Mouse (Mus musculus) hindbrain, embryonic 11.5 days (tissue): ENCODE measurements around the gene Plxna3. TPM values are rescaled to one million over a fixed set of nuclear protein-coding genes. Genes with fewer than 3 reads are reported as not detected.
"Not testable (repeated sequence)": the region's sequence is repeated elsewhere in the genome, so short reads cannot be mapped to it uniquely, and the experiment has no call there.

ENCODE experiments used
- ATAC-seq: fragments of 200-750 bp; cut with Nextera tagmentation; 2 replicates; pipeline ENCODE4 v1.8.0; 2017; ENCODE audit warnings: mild to moderate bottlenecking, moderate TSS enrichment, moderate library complexity; ENCODE audit not compliant: low FRiP score
- DNase-seq: peaks from one replicate; pipeline ENCODE4 v3.0.0-alpha.2; 2015; ENCODE audit warnings: low spot score
- H3K27ac ChIP-seq: fragments of 300-500 bp; sonication (generic); 2 replicates; pipeline ENCODE4 v1.5.1; 2014; ENCODE audit warnings: mild to moderate bottlenecking, low read depth, low read length
- H3K27me3 ChIP-seq: fragments of 300-500 bp; sonication (generic); 2 replicates; pipeline ENCODE4 v1.6.1; 2014; ENCODE audit warnings: mild to moderate bottlenecking, low read length, moderate library complexity, mixed read lengths; ENCODE audit not compliant: control insufficient read depth, insufficient read depth
- H3K36me3 ChIP-seq: fragments of 300-500 bp; sonication (generic); 2 replicates; pipeline ENCODE4 v1.6.1; 2014; ENCODE audit warnings: mild to moderate bottlenecking, low read length, moderate library complexity, mixed read lengths; ENCODE audit not compliant: control insufficient read depth, insufficient read depth
- H3K4me1 ChIP-seq: fragments of 300-500 bp; sonication (generic); replicated peaks from 2 replicates; pipeline ENCODE4 v1.6.1; 2014; ENCODE audit warnings: low read length, mixed read lengths; ENCODE audit not compliant: control insufficient read depth, insufficient read depth
- H3K4me2 ChIP-seq: fragments of 300-500 bp; sonication (generic); replicated peaks from 2 replicates; pipeline ENCODE4 v1.6.1; 2014; ENCODE audit warnings: mild to moderate bottlenecking, low read depth, low read length
- H3K4me3 ChIP-seq: fragments of 300-500 bp; sonication (generic); 2 replicates; pipeline ENCODE4 v1.5.1; 2014; ENCODE audit warnings: low read depth, low read length
- H3K9ac ChIP-seq: fragments of 300-500 bp; sonication (generic); 2 replicates; pipeline ENCODE4 v1.6.1; 2014; ENCODE audit warnings: low read depth, low read length
- H3K9me3 ChIP-seq: fragments of 300-500 bp; sonication (generic); 2 replicates; pipeline ENCODE4 v1.6.1; 2016; ENCODE audit warnings: low read length; ENCODE audit not compliant: control insufficient read depth
- WGBS: fragments of 180-500 bp; shearing (Covaris S2); extraction: QIAGEN DNeasy Blood & Tissue Kit; methylation state at CpG from one replicate; pipeline ENCODE4 v1.1.7; 2014; 5-methylcytosine and 5-hydroxymethylcytosine counted together
- polyA plus RNA-seq: library from polyadenylated mRNA; unstranded; fragments of >200 nt; fragmentation: Nextera tagmentation; extraction: Ambion mirVana; gene quantifications from 2 replicates; pipeline ENCODE4 v1.2.1, GENCODE M21; 2014

The Plxna3 gene
- polyA plus RNA-seq, 1 experiment from 2014 or later, result 22.3 TPM

DNA sequence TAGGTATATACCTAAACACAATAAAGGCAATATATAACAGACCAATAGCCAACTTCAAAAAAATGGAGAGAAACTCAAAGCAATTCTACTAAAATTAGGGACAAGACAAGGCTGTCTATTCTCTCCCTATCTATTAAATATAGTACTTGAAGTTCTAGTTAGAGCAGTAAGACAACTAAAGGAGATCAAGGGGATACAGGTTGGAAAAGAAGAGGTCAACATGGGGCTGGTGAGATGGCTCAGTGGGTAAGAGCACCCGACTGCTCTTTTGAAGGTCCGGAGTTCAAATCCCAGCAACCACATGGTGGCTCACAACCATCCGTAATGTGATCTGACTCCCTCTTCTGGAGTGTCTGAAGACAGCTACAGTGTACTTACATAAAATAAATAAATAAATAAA is 28.2 kb downstream of the Plxna3 start:
- DNase-seq, H3K9me3 ChIP-seq, H3K4me3 ChIP-seq, ATAC-seq, H3K36me3 ChIP-seq, H3K9ac ChIP-seq, H3K27me3 ChIP-seq, H3K4me1 ChIP-seq, H3K4me2 ChIP-seq, H3K27ac ChIP-seq: not testable (repeated sequence)
- 97% methylated on average over 3 of the region's 3 CpGs for WGBS

DNA sequence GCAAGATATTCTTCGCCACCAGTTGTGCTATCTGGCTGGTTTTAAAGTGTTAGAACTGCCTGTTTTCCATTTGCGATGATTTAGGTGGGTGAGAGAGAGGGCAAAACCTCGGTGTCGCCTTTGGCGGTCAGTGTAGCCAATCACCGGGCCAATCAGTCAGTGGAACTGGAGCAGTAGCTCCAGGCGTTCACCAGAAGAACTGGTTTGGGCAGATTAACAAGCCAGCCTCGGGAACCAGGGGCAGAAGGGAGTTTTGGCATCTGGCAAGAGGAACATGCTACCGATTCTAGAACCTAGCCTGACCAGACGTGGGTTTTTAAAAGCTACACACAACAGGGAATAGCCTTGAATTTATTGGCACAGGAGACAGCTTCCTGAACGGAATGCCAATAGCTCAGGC is 30.3 kb downstream of the Plxna3 start:
- no peaks in the 10 kb centered on the region for H3K27me3 ChIP-seq
- H3K9ac ChIP-seq, result no peak overlapping the region
- no peaks in the 10 kb centered on the region for H3K9me3 ChIP-seq
- H3K27ac ChIP-seq, result no peak overlapping the region
- DNase-seq (no peak), ATAC-seq (no peak)
- H3K4me2 ChIP-seq, result no peak overlapping the region
- WGBS, result 52% methylated on average over 11 of the region's 11 CpGs
- H3K4me1 ChIP-seq, result no peaks in the 10 kb centered on the region
- H3K4me3 ChIP-seq, result no peak overlapping the region
- H3K36me3 ChIP-seq, result no peaks in the 10 kb centered on the region

DNA sequence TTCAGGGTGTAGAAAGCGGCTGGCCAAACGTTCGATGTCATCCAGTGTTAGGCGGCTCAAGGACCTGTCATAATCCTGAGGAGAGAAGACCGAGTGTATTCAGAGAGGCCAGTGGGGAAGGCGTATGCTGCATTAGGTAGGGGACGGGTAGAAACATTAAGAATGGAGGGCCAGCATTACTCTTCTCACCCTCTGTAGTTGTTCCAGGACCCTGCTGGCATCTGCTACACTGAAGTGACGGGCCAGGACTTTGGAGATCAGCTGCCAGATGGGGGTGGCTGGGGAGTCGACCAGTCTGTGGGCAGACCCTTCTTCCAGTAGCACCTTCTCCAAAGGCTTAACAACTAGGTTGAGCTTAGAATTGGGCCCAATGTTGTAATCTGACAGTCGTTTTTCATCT is 38.6 kb downstream of the Plxna3 start:
- no peak for DNase-seq
- H3K4me1 ChIP-seq, result 0 out of 2 replicates have a peak, but pooled peaks cover 2% of the 10 kb centered on the region
- H3K9ac ChIP-seq, result peak overlapping the region; percentile 77
- 75% methylated on average over 10 of the region's 10 CpGs for WGBS
- H3K27ac ChIP-seq, result no peak overlapping the region
- no peaks in the 10 kb centered on the region for H3K27me3 ChIP-seq
- H3K4me2 ChIP-seq, result peak overlapping the region; percentile 53
- no peaks in the 10 kb centered on the region for H3K36me3 ChIP-seq
- H3K9me3 ChIP-seq, result no peaks in the 10 kb centered on the region
- no peak for ATAC-seq
- peak overlapping the region; percentile 56 for H3K4me3 ChIP-seq

DNA sequence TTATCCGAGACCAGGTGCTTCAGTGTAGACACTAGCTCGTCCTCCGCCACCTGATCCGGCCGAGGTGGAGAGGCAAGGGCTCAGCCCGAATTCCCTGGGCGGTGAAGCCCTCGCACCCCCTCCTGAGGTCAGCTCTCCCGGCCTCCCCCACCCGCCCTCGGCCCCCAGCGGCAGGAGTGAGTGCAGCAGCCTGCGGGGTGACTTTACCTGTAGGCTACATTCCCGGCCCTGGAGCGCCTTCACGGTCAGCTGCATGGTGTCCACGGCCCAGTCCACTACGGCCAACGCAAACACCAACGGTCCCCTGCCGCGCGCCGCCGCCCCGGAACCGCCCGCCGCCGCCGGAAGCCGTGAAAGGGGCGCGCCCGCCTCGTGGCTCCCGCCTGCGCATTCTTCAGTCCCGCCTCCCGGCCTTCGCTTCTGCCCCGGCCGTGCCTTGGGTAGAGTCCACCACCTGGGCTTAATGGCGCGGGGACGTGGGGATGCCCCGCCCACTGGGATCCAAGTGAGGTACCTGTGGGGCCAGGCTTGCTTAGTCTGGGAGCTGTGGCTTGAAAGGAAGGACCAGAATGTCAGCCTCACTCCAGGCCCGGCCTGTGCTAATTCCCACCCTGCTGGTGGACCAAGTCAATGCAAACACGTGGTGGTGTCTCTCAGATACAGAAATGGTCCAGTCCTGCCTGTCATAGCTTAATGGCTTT is 39.5 kb downstream of the Plxna3 start:
- 0 out of 2 replicates have a peak, but pooled peaks cover 2% of the 10 kb centered on the region for H3K4me1 ChIP-seq
- ATAC-seq (peak; percentile 79), DNase-seq (peak; percentile 70)
- peak overlapping the region; percentile 56 for H3K4me3 ChIP-seq
- H3K4me2 ChIP-seq, result peak overlapping the region; percentile 53
- no peaks in the 10 kb centered on the region for H3K36me3 ChIP-seq
- WGBS, result 18% methylated on average over 39 of the region's 49 CpGs
- no peaks in the 10 kb centered on the region for H3K9me3 ChIP-seq
- 0 out of 2 replicates have a peak overlapping the region, but pooled peaks have one; percentile 47 for H3K27ac ChIP-seq
- peak overlapping the region; percentile 77 for H3K9ac ChIP-seq
- H3K27me3 ChIP-seq, result no peaks in the 10 kb centered on the region

DNA sequence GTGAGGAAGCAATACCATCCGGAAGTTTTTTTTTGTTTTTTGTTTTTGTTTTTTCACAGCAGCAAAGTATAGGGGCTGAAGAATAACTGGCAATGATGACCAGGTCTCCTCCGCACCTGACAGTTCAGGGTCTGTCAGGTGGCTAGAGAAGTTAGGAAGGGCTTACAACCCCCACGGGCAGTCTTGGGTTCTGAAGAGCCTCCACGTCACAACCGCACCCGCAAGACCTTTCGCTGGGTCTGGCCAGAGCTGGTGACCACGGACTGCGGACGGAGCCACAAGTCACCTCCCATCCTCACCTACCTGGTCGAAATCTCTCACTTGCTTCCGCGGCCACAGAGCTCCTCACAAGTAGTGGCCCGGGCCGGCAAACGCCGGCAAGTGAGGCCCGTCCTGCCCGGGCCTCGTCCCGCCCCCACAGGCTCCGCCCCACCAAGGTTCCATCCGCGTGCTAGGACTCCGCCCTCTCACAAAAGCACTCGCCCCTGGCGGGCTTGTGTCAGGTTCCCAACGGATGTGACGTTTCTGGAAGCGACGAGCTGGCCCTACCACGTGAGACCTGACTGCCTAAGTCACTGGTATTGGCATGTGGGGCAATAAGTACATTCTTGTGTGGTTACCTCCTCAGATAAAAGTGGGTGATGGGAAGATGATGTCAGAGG is 44.2 kb downstream of the Plxna3 start, which contains the start of the genes Ubl4a and Slc10a3:
TSS of gene Ubl4a (minus strand) at position 331 of the 662 bp plus-strand sequence.
TSS of gene Slc10a3 (minus strand) at position 462 of the 662 bp plus-strand sequence.
- Histone ChIP-seq H3K9ac (no peak within 1 kb of the TSS), H3K36me3 (no peaks in the 10 kb centered on the region), H3K4me2 (peak within 1 kb of the TSS; percentile 41), H3K9me3 (no peaks in the 10 kb centered on the region), H3K4me3 (peak within 1 kb of the TSS; percentile 34), H3K27me3 (no peaks in the 10 kb centered on the region), H3K27ac (no peak within 1 kb of the TSS), H3K4me1 (no peaks in the 10 kb centered on the region)
- DNase-seq (peak; percentile 82), ATAC-seq (peak; percentile 93)
- WGBS, result 28% methylated on average over 31 of the region's 32 CpGs

GRCm38 (mm10) chrX:74384451-74384850 is 55.6 kb downstream of the Plxna3 start:
- H3K4me3 ChIP-seq, result no peak overlapping the region
- WGBS, result 84% methylated on average over 2 of the region's 2 CpGs
- no peak for ATAC-seq

DNA sequence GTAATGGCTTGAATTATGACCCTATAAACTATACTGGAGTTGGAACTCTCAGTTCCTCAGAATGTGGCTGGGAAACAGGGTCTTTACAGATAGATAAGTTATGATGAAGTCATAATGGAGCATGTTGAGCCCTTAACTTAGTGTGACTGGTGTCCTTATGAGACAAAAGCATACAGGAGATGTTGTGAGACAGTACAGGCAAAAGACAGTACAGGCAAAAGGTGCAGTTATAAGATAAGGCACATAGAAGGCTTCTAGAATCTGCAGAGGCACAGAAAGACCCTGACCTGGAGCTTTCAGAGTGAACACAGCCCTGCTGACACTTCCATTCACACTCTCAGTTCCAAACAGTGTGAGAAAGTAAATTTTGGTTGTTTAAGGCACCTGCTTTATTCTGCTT is 59.3 kb downstream of the Plxna3 start:
- Histone ChIP-seq H3K27me3 (no peaks in the 10 kb centered on the region), H3K27ac (no peak overlapping the region), H3K4me3 (no peak overlapping the region), H3K36me3 (no peaks in the 10 kb centered on the region; the same call in 1 of the 2 replicates), H3K4me2 (no peak overlapping the region), H3K9ac (no peak overlapping the region), H3K4me1 (no peaks in the 10 kb centered on the region), H3K9me3 (no peaks in the 10 kb centered on the region)
- DNase-seq (no peak), ATAC-seq (no peak)

More at GRCm38 (mm10) chrX:74384451-74384850, 55.6 kb downstream of the Plxna3 start:
- no peaks in the 10 kb centered on the region for H3K9me3 ChIP-seq
- H3K36me3 ChIP-seq, result no peaks in the 10 kb centered on the region; the same call in 1 of the 2 replicates
- no peaks in the 10 kb centered on the region for H3K4me1 ChIP-seq
- no peak overlapping the region for H3K4me2 ChIP-seq
- DNase-seq, result no peak
- no peaks in the 10 kb centered on the region for H3K27me3 ChIP-seq
- no peak overlapping the region for H3K27ac ChIP-seq
- no peak overlapping the region for H3K9ac ChIP-seq

GRCm38 (mm10) chrX:74392535-74393443 is 63.9 kb downstream of the Plxna3 start, which contains the start of the genes Fam3a and Ikbkg:
Gene Fam3a, minus strand, starts transcription at chrX:74393272.
Gene Ikbkg, plus strand, starts transcription at chrX:74393290.
- Histone ChIP-seq H3K27ac (0 out of 2 replicates have a peak within 1 kb of the TSS, but pooled peaks have one; percentile 58), H3K9me3 (no peaks in the 10 kb centered on the region), H3K27me3 (no peaks in the 10 kb centered on the region), H3K4me1 (no peaks in the 10 kb centered on the region), H3K9ac (peak within 1 kb of the TSS; percentile 59), H3K4me2 (peak within 1 kb of the TSS; percentile 50), H3K4me3 (peak within 1 kb of the TSS; percentile 46), H3K36me3 (no peaks in the 10 kb centered on the region)
- 17% methylated on average over 30 of the region's 30 CpGs for WGBS
- DNase-seq (peak; percentile 78), ATAC-seq (peak; percentile 100)
